Mouse (Mus musculus) heart, adult 2 months (tissue): Measurements from ENCODE around the gene Mrpl9. TPM values are rescaled to one million over a fixed set of nuclear protein-coding genes. Genes with fewer than 3 reads are reported as not detected.

ENCODE experiments used
- DNase-seq, 2 experiments: peaks; one replicate each; pipeline ENCODE4 v3.0.0; 2021
- H3K27ac ChIP-seq: fragments of 200-600 bp; 2 replicates; pipeline ENCODE4 v1.8.1; 2022
- H3K27me3 ChIP-seq: fragments of 200-500 bp; 2 replicates; pipeline ENCODE4 v1.6.1; 2012; ENCODE audit warnings: mild to moderate bottlenecking, low read length, inconsistent platforms, mixed read lengths; ENCODE audit not compliant: control insufficient read depth, insufficient read depth
- H3K36me3 ChIP-seq: fragments of 200-500 bp; 2 replicates; pipeline ENCODE4 v1.6.1; 2012; ENCODE audit warnings: low read length, inconsistent platforms; ENCODE audit not compliant: control insufficient read depth, insufficient read depth
- H3K4me1 ChIP-seq: fragments of 200-500 bp; 2 replicates; pipeline ENCODE4 v1.6.1; 2011; ENCODE audit warnings: low read length; ENCODE audit not compliant: control insufficient read depth, insufficient read depth
- H3K4me3 ChIP-seq: fragments of 200-600 bp; 2 replicates; pipeline ENCODE4 v1.8.1; 2022
- H3K79me2 ChIP-seq: fragments of 200-500 bp; replicated peaks from 2 replicates; pipeline ENCODE4 v1.6.1; 2012; ENCODE audit warnings: mild to moderate bottlenecking, inconsistent platforms, low read length, moderate library complexity, mixed read lengths; ENCODE audit not compliant: control insufficient read depth, insufficient read depth
- H3K9ac ChIP-seq: fragments of 200-500 bp; 2 replicates; pipeline ENCODE4 v1.6.1; 2012; ENCODE audit warnings: low read depth, mild to moderate bottlenecking, control low read depth, inconsistent platforms, low read length, mixed read lengths
- CTCF ChIP-seq: fragments of 200-600 bp; IDR thresholded peaks from 2 replicates; pipeline ENCODE4 v1.8.1; 2022; ENCODE audit warnings: antibody characterized with exemption, mild to moderate bottlenecking, moderate library complexity
- EP300 ChIP-seq: fragments of 200-500 bp; IDR thresholded peaks from 2 replicates; pipeline ENCODE4 v1.6.1; 2011; ENCODE audit warnings: low read depth, low read length, control low read depth; ENCODE audit not compliant: insufficient read depth
- POLR2A ChIP-seq: fragments of 200-500 bp; IDR thresholded peaks from 2 replicates; pipeline ENCODE4 v1.6.1; 2011; ENCODE audit warnings: mild to moderate bottlenecking, low read depth, low read length, control low read depth; ENCODE audit not compliant: insufficient read depth
- WGBS: fragments of 180-500 bp; shearing (Covaris S2); methylation state at CpG from one replicate; pipeline ENCODE4 v1.1.7; 2018; 5-methylcytosine and 5-hydroxymethylcytosine counted together
- intact Hi-C: fragments of 180-260 bp; cut with DNase I; formaldehyde crosslinking; loops from one replicate; pipeline ENCODE4 v1.15.1; 2025
- polyA plus RNA-seq: library from polyadenylated mRNA; depleted of rRNA; stranded (reverse); fragments of >200 nt; gene quantifications from 2 replicates; pipeline ENCODE4 v1.2.3, GENCODE M21; 2012
- total RNA-seq, 2 experiments: library from RNA; stranded (reverse); gene quantifications; 2 replicates each; pipeline ENCODE4 v1.2.3; 2021

Mrpl9 gene
- total and polyA plus RNA-seq, 3 experiments, result 43.9 to 64.1 (median 62.0) TPM

DNA sequence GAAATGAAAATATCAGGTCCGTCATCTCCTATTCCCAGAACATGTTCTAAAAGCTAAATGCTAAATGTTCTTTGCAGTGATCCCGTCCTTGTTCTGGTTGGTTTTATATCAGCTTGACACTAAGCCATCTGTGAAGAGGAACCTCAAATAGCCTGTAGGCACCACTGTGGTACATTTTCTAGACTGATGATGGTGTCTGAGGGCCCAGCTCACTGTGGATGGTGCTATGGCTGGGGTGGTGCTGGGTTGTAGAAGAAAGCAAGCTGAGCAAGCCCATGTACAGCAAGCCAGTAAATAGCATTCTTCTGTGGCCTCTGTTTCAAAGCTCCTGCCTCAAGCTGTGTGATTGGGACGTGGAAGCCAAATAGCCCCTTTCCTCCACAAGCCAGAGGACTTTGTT, 13.9 kb downstream of the Mrpl9 start:
- no peaks in the 10 kb centered on the region for H3K79me2 ChIP-seq
- TF ChIP-seq EP300 (no peak), CTCF (no peak), POLR2A (no peak)
- H3K9ac ChIP-seq, result no peak overlapping the region
- intact Hi-C loops, result loop anchor here (5.0 to 10.0 kb wide), 3 partner anchors 90 to 388 kb away; partner anchors contain the start of gene Snx27
- no peaks in the 10 kb centered on the region for H3K36me3 ChIP-seq
- 78% methylated on average over 3 of the region's 3 CpGs for WGBS
- no peak overlapping the region for H3K27ac ChIP-seq
- no peaks in the 10 kb centered on the region for H3K4me1 ChIP-seq
- no peak for DNase-seq
- no peak overlapping the region for H3K4me3 ChIP-seq
- H3K27me3 ChIP-seq, result no peaks in the 10 kb centered on the region

DNA sequence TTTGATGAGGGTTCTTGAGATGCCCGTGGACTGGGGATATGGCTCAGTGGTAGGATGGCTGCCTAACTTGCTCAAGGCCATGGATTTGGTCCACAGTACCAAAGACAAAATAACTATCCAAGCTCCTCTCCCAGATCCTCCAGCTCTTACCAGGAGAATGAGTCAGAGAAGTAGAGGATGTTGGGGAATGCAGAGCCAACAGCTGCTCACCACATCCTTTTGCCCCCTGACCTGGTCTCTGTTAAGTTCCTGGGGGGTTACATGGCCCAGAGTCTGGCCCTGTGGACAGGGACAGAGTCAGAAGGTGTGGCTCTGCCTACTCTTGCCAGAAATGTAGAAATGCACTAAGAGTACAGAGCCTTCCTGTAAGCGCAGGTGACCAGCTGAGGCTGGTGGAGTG, 16.7 kb downstream of the Mrpl9 start:
- no peak overlapping the region for H3K4me3 ChIP-seq
- intact Hi-C loops, result loop anchor here (5.0 to 10.0 kb wide), 3 partner anchors 93 to 385 kb away; partner anchors contain the start of gene Snx27
- H3K36me3 ChIP-seq, result no peaks in the 10 kb centered on the region
- no peak for TF ChIP-seq POLR2A
- no peak overlapping the region for H3K9ac ChIP-seq
- 86% methylated on average over 2 of the region's 2 CpGs for WGBS
- no peaks in the 10 kb centered on the region for H3K4me1 ChIP-seq
- no peaks in the 10 kb centered on the region for H3K79me2 ChIP-seq
- H3K27me3 ChIP-seq, result no peaks in the 10 kb centered on the region
- DNase-seq, result no peak
- no peak overlapping the region for H3K27ac ChIP-seq

DNA sequence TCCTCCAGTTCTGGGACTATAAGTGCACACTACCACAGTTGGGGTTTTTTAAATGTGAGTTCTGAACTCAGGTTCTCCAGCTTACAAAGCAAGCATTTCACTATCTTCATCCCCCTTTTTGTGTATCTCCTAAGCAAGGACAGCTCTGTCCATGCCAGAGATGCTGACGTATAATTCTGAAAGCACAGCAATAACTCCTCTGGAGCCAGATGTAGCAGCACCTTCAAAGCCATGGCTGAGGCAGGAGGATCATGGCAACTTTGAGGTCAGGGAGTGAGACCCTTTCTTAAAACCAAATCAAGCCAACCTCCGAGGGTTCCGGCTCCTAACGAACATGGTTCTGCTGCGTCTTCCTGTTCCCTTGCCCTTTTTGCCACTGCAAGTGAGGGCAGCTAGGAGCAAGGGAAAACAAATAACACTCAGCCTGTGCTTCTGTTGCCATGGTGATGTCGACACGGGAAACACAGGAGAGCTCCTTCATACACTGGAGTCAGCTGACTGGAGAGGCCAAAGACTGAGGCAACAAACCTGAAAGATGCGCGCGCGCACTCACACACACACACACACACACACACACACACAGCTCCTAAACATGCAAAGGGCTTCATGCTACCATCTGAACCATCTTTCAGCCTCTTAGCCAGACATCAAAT, 20.9 kb downstream of the Mrpl9 start:
- Histone ChIP-seq H3K36me3 (no peaks in the 10 kb centered on the region), H3K4me3 (no peak overlapping the region), H3K4me1 (no peaks in the 10 kb centered on the region), H3K27me3 (no peaks in the 10 kb centered on the region), H3K79me2 (no peaks in the 10 kb centered on the region), H3K9ac (no peak overlapping the region), H3K27ac (no peak overlapping the region)
- no peak for DNase-seq
- intact Hi-C loops, result no loop called here
- TF ChIP-seq POLR2A, result no peak
- no peak for TF ChIP-seq EP300
- no peak for TF ChIP-seq CTCF
- 57% methylated on average over 11 of the region's 11 CpGs for WGBS

DNA sequence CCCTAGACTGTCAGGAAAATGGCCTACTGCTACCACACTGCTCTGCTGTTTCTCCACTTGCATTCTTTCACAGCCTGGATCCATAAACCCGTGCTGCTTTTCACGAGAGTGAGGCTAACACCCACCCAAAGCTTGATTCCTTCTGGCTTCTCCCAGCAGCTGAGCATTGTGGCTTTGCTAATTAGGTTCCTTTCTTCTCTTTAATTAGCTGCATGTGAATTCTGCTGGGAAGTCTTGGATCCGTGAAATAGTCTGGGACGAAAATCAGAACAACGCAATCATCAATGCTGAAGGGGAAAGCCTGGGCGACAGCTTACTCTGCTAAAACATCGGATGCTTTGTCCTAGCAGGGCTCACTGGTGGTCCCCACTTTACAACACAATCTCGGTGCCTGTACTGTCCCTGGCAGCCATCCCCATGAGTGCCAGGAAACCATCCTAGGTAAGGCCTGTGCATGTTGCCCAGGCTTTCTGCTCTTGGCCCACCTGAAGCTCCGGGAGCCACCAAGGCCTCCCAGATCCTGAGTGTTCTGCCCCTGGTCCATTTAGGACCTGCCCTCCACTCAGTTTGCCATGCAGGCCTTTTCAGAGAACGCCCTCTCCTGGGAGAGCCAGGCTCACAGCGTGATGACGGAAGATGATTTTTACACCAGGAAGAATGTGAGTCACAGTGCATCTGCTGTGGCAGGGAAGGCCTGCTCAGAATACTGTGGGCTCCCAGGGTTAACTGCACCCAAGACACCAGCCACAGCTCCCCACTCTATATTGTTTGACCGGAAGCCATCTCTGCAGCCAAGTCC, 22.7 kb downstream of the Mrpl9 start:
- no peak overlapping the region for H3K9ac ChIP-seq
- H3K36me3 ChIP-seq, result no peaks in the 10 kb centered on the region
- no peaks in the 10 kb centered on the region for H3K27me3 ChIP-seq
- 84% methylated on average over 13 of the region's 13 CpGs for WGBS
- no peaks in the 10 kb centered on the region for H3K79me2 ChIP-seq
- no peak for DNase-seq
- intact Hi-C loops, result no loop called here
- H3K4me3 ChIP-seq, result no peak overlapping the region
- H3K4me1 ChIP-seq, result no peaks in the 10 kb centered on the region
- TF ChIP-seq POLR2A, result no peak
- TF ChIP-seq CTCF, result no peak
- no peak for TF ChIP-seq EP300
- no peak overlapping the region for H3K27ac ChIP-seq

DNA sequence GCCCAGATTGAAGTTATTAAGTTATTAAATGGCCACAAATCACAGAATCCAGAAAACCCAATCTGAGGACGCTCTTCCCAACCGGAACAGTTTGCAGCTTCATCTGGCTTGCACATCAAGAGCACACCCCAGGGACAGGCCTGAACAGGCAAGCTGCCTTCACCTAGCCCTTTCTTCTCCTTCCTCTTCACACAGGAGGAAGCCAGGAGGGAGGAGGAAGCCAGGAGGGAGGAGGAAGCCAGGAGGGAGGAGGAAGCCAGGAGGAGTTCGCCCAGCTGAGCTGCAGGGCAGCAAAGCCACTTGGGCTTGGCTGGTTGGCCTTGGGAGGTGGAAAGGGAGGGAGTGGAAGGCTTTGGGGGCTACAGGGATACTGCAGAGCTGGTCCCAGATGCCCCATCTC, 25.8 kb downstream of the Mrpl9 start:
- H3K9ac ChIP-seq, result no peak overlapping the region
- DNase-seq, result no peak
- no peak overlapping the region for H3K4me3 ChIP-seq
- intact Hi-C loops, result no loop called here
- H3K4me1 ChIP-seq, result no peaks in the 10 kb centered on the region; the same call in 1 of the 2 replicates
- no peak overlapping the region for H3K27ac ChIP-seq
- TF ChIP-seq POLR2A (no peak), CTCF (no peak), EP300 (no peak)
- H3K36me3 ChIP-seq, result no peaks in the 10 kb centered on the region
- H3K27me3 ChIP-seq, result no peaks in the 10 kb centered on the region
- 53% methylated on average over 3 of the region's 3 CpGs for WGBS
- H3K79me2 ChIP-seq, result no peaks in the 10 kb centered on the region
